Mouse (Mus musculus) olfactory bulb, adult 2 months (tissue): Measurements from ENCODE around the gene Epas1.

Source experiments
- CTCF ChIP-seq: fragments of 200-500 bp; IDR thresholded peaks from 2 replicates; pipeline ENCODE4 v1.5.1; 2012; ENCODE audit warnings: low read depth, mild to moderate bottlenecking, low read length, moderate library complexity; ENCODE audit not compliant: insufficient read depth
- POLR2A ChIP-seq: fragments of 200-500 bp; IDR thresholded peaks from 2 replicates; pipeline ENCODE4 v1.6.1; 2012; ENCODE audit warnings: mild to moderate bottlenecking, low read depth, low read length, moderate library complexity; ENCODE audit not compliant: insufficient read depth

GRCm38 (mm10) chr17:86833945-86834344 lies 80.4 kb downstream of the Epas1 start:
- TF ChIP-seq CTCF (no peak), POLR2A (no peak)
